Mouse (Mus musculus) forebrain, embryonic 10.5 days (tissue): ENCODE measurements around the gene Dgka. TPM values are rescaled to one million over a fixed set of nuclear protein-coding genes. Genes with fewer than 3 reads are reported as not detected.

Experiments used
- DNase-seq: peaks from one replicate; pipeline ENCODE4 v3.0.0-alpha.2; 2017; ENCODE audit warnings: low spot score; ENCODE audit errors: extremely low spot score
- H3K27ac ChIP-seq: fragments of 300-500 bp; sonication (generic); 2 replicates; pipeline ENCODE4 v1.5.1; 2016; ENCODE audit warnings: mild to moderate bottlenecking
- H3K27me3 ChIP-seq: fragments of 300-500 bp; sonication (generic); 2 replicates; pipeline ENCODE4 v1.6.1; 2016; ENCODE audit warnings: mild to moderate bottlenecking; ENCODE audit not compliant: poor library complexity, severe bottlenecking
- H3K36me3 ChIP-seq: fragments of 300-500 bp; sonication (generic); replicated peaks from 2 replicates; pipeline ENCODE4 v1.6.1; 2016; ENCODE audit warnings: mild to moderate bottlenecking, moderate library complexity
- H3K4me1 ChIP-seq: fragments of 300-500 bp; sonication (generic); 2 replicates; pipeline ENCODE4 v1.6.1; 2016
- H3K4me3 ChIP-seq: fragments of 300-500 bp; sonication (generic); 2 replicates; pipeline ENCODE4 v1.5.1; 2016; ENCODE audit warnings: mild to moderate bottlenecking, moderate library complexity
- H3K9me3 ChIP-seq: fragments of 300-500 bp; sonication (generic); 2 replicates; pipeline ENCODE4 v1.6.1; 2016; ENCODE audit warnings: mild to moderate bottlenecking, moderate library complexity
- WGBS: fragments of 180-500 bp; shearing (Covaris S2); methylation state at CpG from one replicate; pipeline ENCODE4 v1.1.7; 2016; 5-methylcytosine and 5-hydroxymethylcytosine counted together
- polyA plus RNA-seq: library from polyadenylated mRNA; unstranded; fragments of >200 nt; fragmentation: Nextera tagmentation; extraction: Ambion mirVana; gene quantifications from 2 replicates; pipeline ENCODE4 v1.2.1, GENCODE M21; 2016

The Dgka gene
- 3.5 and 3.6 TPM in 2 replicates for polyA plus RNA-seq

DNA sequence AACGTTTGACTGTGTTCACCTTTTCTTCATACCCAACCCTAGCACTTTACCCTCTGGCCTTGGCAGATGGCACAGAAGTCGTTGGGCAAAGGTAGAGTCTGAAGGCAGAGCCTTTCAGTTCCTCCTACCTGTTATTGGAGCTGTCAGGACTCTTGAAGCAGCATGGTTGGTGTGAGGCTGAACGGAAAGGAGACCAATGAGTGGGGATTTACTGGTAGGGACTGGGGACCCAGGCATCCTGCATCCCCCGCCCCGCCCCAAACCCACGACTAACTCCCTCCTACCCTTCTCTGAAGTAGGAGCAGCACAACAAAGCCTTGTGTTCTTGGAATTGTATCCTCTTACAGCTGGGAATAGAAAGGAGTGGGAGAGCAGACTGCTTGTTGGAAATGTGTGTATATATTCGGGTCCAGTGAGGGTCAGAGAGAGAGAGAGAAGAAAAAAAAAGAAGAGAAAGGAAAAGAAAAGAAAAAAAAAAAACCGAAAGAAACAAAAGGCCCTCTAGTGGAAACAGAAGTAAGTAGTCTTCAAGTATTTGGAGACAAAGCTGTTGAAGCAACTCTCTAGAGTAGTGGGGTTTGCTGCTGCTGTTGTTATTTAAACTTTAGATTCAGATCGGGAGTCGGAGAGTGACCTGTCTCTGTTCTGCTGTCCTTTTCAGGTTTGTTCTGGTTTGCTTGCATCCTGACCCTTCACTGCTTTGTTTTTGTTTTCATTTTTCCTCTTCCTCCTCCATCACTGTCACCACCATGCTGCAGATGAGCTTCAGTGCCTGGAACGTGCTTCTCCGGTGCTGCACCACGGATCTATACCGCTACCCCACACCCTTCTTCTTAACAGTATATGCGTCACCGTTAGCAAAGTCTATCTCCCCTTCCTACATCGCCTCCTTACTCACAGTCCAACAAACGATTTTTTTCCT, at the start of gene Dgka:
Gene Dgka (minus strand): TSS at position 176 of the 922 bp plus-strand sequence.
- no peaks in the 10 kb centered on the region for H3K36me3 ChIP-seq
- peaks cover 63% of the 10 kb centered on the region for H3K27me3 ChIP-seq
- DNase-seq, result no peak
- H3K4me1 ChIP-seq, result peaks cover 47% of the 10 kb centered on the region
- no peaks in the 10 kb centered on the region for H3K9me3 ChIP-seq
- peak within 1 kb of the TSS; percentile 78 for H3K27ac ChIP-seq
- WGBS, result 23% methylated on average over 18 of the region's 18 CpGs
- H3K4me3 ChIP-seq, result peak within 1 kb of the TSS; percentile 72

- Histone ChIP-seq H3K27ac (no peak overlapping the region), H3K4me1 (no peaks in the 10 kb centered on the region), H3K36me3 (0 out of 2 replicates have a peak, but pooled peaks cover 10% of the 10 kb centered on the region), H3K27me3 (no peaks in the 10 kb centered on the region), H3K9me3 (no peaks in the 10 kb centered on the region), H3K4me3 (no peak overlapping the region)
- no peak for DNase-seq
- 89% methylated on average over 5 of the region's 5 CpGs for WGBS
These were observed 49.7 kb upstream of the Dgka start for GRCm38 (mm10) chr10:128794391-128794790.

DNA sequence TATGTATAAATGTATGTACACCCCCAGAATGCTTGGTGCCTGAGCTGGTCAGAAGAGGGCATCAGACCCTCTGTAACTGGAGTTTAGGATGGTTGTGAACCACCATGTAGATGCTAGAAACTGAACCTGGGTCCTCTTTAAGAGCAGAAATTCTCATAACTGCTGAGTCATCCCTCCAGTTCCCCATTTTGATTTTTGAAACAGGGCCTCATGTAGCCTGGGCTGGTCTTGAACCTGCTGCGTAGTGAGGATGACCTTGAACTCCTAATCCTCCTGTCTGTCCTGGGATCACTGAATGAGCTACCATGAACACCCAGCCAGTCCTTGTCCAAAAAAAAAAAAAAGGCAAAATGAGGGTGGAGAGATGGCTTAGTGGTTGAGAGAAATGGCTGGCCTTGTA, 48.6 kb upstream of the Dgka start:
- Histone ChIP-seq H3K27me3 (no peaks in the 10 kb centered on the region), H3K36me3 (0 out of 2 replicates have a peak, but pooled peaks cover 3% of the 10 kb centered on the region), H3K9me3 (no peaks in the 10 kb centered on the region), H3K4me1 (no peaks in the 10 kb centered on the region), H3K4me3 (no peak overlapping the region), H3K27ac (no peak overlapping the region)
- WGBS, result 100% methylated on average over 1 of the region's 1 CpGs
- DNase-seq, result no peak

- Histone ChIP-seq H3K27me3 (no peaks in the 10 kb centered on the region), H3K36me3 (no peaks in the 10 kb centered on the region), H3K4me3 (no peak overlapping the region), H3K4me1 (no peaks in the 10 kb centered on the region), H3K9me3 (no peaks in the 10 kb centered on the region), H3K27ac (no peak overlapping the region)
- no peak for DNase-seq
These were observed 47.4 kb upstream of the Dgka start for GRCm38 (mm10) chr10:128792041-128792440.

DNA sequence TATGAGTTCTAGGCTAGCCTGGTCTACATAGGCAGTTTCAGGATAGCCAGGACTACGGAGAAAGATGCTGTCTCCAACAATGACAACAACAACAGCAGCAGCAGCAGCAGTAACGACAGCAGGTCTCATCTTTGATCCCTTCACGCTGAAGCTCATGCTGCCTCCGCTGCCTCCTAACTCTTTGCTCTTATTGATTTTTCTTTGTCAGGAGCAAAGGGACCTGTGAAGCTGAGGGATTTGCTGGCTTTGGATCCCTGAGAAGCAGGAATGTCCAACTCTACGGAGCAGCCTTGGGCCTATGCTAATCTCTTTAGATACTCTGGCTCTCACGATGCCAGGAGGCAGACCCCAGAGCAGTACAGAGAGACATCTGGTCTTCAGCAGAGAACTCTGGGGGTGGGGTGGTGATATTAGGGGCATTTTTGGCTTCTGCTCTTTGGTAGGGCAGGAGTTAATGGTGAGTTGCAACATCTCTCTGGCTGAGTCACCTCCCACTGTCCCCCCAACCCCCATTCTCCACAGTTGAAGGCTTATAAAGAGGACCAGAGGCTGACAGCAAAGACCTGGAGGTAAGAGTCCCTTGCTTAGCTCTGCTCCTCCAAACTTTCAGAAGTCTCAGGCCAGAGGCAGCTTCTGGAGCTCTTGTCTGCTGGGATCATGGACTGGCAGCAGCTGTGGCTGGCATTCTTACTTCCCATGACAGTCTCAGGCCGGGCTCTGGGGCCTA, 45.9 kb upstream of the Dgka start, which contains the start of gene Mmp19:
Gene Mmp19 (plus strand): TSS at position 513 of the 727 bp plus-strand sequence.
- H3K4me1 ChIP-seq, result no peaks in the 10 kb centered on the region
- no peak within 1 kb of the TSS for H3K4me3 ChIP-seq
- no peak for DNase-seq
- no peak within 1 kb of the TSS for H3K27ac ChIP-seq
- 74% methylated on average over 7 of the region's 7 CpGs for WGBS
- H3K27me3 ChIP-seq, result no peaks in the 10 kb centered on the region
- no peaks in the 10 kb centered on the region for H3K9me3 ChIP-seq
- H3K36me3 ChIP-seq, result no peaks in the 10 kb centered on the region

- H3K9me3 ChIP-seq, result peaks cover 19% of the 10 kb centered on the region
- H3K27ac ChIP-seq, result no peak overlapping the region
- no peak overlapping the region for H3K4me3 ChIP-seq
- H3K4me1 ChIP-seq, result peaks cover 14% of the 10 kb centered on the region
- no peaks in the 10 kb centered on the region for H3K36me3 ChIP-seq
- 84% methylated on average over 1 of the region's 1 CpGs for WGBS
- no peak for DNase-seq
- no peaks in the 10 kb centered on the region for H3K27me3 ChIP-seq
These were observed 35.5 kb upstream of the Dgka start for GRCm38 (mm10) chr10:128780200-128780599.

DNA sequence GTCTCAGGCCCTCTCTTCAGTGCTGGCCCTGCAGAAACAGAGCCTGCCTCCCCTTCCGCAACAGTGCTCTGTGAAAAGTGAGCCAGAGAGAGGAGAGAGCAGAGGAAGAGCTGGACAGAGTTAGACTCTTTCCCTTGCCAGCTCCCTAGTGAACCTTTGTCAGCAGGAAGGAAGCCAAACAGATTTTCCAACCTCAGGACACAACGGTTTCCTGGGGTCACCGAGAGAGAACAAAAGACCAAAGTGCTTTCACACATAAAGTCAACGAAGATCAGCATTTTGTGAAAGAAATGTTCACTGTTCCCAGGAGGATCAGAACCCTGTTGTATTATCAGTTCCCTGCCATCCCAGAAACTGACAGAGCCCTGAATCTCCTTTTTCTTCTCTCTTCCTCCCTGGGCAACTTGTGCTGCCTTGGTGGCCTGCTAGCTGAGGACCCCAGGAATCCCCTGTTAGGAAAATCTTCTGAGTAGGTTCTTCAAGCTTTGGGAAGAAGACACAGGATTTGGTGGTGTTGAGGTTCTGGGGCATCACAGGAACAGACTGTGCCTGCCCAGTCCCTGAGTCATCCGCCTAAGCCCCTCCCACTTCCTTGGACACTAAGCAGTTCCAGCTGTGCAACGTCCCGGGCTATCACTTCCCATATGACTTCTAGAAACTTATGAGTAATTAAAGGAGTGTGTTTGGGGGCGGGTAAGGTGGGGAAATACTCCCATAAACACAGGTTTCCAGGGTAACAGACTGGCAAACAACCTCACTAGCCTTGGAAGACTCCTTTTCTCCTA, 34.5 kb upstream of the Dgka start:
- no peaks in the 10 kb centered on the region for H3K36me3 ChIP-seq
- WGBS, result 39% methylated on average over 8 of the region's 8 CpGs
- H3K27me3 ChIP-seq, result no peaks in the 10 kb centered on the region
- H3K27ac ChIP-seq, result peak overlapping the region; percentile 73
- H3K9me3 ChIP-seq, result peaks cover 10% of the 10 kb centered on the region
- peaks cover 14% of the 10 kb centered on the region for H3K4me1 ChIP-seq
- no peak for DNase-seq
- no peak overlapping the region for H3K4me3 ChIP-seq

DNA sequence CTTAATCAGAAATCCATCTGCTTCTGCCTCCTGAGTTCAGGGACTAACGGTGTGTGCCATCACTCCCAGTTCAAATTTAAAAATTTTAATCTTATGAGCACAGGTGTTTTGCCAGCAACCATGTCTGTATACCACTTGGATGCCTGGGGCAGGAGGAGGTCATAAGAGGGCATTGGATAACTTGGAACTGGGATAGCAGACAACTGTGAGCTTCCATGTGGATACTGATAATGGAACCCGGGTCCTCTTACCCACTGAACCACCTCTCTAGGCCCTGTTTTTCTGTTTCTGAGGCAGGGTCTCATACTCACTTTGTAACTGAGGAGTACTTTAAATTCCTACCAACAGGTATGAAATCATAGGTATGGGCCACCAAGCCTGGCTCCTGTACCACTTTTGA, 33.8 kb upstream of the Dgka start:
- H3K27ac ChIP-seq, result peak overlapping the region; percentile 73; the same call in 1 of the 2 replicates

DNA sequence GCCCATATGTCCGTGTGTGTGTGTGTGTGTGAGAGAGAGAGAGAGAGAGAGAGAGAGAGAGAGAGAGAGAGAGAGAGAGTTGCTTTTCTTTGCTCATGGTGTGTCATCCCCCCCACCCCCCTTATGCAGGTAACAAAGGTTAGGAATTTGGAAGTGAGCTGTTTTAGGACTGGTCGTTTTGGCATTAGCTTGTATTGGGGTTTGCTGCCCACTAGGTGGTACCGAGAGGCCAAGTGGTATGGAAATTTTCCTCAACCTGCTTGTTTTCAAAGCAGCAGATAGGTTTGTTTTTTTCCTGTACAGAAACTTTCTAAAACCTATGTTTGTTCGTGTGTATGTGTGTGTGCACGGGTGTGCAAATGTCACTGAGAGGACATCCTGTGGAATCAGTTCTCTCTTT, 29.0 kb upstream of the Dgka start:
- Histone ChIP-seq H3K9me3 (no peaks in the 10 kb centered on the region), H3K4me3 (no peak overlapping the region), H3K36me3 (peaks cover 4% of the 10 kb centered on the region), H3K4me1 (peaks cover 5% of the 10 kb centered on the region; the same call in 1 of the 2 replicates), H3K27ac (no peak overlapping the region), H3K27me3 (no peaks in the 10 kb centered on the region)
- no peak for DNase-seq
- WGBS, result 26% methylated on average over 5 of the region's 5 CpGs

More for the DNA sequence above, 33.8 kb upstream of the Dgka start:
- WGBS, result 85% methylated on average over 2 of the region's 2 CpGs
- Histone ChIP-seq H3K4me1 (peaks cover 18% of the 10 kb centered on the region), H3K4me3 (no peak overlapping the region), H3K27me3 (no peaks in the 10 kb centered on the region), H3K36me3 (no peaks in the 10 kb centered on the region), H3K9me3 (peaks cover 3% of the 10 kb centered on the region)
- no peak for DNase-seq

GRCm38 (mm10) chr10:128772895-128773294, 28.2 kb upstream of the Dgka start:
- 81% methylated on average over 2 of the region's 2 CpGs for WGBS
- peaks cover 12% of the 10 kb centered on the region for H3K36me3 ChIP-seq
- no peaks in the 10 kb centered on the region for H3K9me3 ChIP-seq
- 0 out of 2 replicates have a peak, but pooled peaks cover 4% of the 10 kb centered on the region for H3K4me1 ChIP-seq
- no peaks in the 10 kb centered on the region for H3K27me3 ChIP-seq
- H3K4me3 ChIP-seq, result no peak overlapping the region
- H3K27ac ChIP-seq, result no peak overlapping the region
- DNase-seq, result no peak

DNA sequence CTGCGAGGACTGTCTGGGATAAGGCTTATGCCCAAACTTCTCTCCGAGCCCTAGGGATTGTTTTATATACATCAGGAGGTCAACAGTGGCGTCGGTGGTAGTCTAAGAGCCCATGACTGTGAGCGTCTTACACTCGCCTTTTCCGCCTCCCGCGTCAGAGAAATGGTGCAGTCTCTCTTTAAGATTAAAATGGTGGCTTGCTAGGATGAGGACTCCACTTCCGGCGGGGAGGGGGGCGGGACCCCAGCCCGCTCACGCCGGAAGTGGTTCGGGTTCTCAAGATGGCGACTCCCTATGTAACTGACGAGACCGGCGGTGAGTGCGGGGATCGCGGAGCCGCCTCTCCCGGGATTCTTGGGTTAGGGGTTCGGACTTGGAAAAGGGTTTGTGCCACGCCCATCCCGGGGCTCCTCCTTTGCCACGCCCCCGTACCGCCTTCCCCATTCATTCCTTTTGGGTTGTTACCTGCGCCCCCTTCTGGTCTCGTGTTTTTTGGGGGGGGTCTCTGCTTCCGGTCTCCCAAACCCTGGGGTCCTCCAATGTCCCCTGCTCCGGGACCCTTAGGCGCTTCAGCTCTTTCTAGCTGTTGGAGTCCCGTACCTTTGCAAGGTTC, 3.7 kb upstream of the Dgka start:
- peaks cover 34% of the 10 kb centered on the region for H3K27me3 ChIP-seq

More for the DNA sequence above, 3.7 kb upstream of the Dgka start:
- peaks cover 15% of the 10 kb centered on the region for H3K36me3 ChIP-seq
- H3K4me3 ChIP-seq, result peak overlapping the region; percentile 85
- H3K9me3 ChIP-seq, result no peaks in the 10 kb centered on the region
- WGBS, result under 1% methylated on average over 37 of the region's 37 CpGs
- H3K27ac ChIP-seq, result peak overlapping the region; percentile 97
- DNase-seq, result peak; percentile 93
- H3K4me1 ChIP-seq, result peaks cover 45% of the 10 kb centered on the region
